Mouse (Mus musculus): ENCODE results near the gene Ssc5d.

The Ssc5d gene

DNA sequence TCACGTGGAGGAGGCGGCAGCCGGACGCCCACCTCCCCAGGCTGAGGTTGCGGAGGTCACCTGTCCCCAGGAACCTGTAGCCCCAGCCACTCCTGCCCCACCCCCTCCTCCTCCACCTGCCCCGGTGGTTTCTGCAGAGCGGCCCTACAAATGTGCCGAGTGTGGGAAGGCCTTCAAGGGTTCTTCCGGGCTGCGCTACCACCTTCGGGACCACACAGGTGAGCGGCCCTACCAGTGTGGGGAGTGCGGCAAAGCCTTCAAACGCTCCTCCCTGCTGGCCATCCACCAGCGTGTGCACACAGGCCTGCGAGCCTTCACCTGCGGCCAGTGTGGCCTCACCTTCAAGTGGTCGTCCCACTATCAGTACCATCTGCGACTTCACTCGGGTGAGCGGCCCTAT is 5.6 kb upstream of the Ssc5d start:
- DNase-seq (ENCODE audit: low spot score), result no peak

DNA sequence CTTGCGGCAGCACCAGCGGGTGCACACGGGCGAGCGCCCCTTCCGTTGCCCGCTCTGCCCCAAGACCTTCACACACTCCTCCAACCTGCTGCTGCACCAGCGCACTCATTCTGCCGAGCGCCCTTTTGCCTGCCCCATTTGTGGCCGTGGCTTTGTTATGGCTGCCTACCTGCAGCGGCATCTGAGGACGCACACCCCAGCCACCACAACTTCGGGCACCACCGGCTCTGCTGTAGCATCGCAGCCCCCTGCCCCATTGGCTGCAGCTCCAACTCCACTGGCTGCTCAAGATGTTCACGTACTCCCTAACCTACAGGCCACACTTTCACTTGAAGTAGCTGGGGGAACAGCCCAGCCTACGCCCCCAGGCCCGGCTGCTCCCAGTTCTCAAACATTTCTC is 5.1 kb upstream of the Ssc5d start:
- DNase-seq (ENCODE audit: low spot score), result no peak

DNA sequence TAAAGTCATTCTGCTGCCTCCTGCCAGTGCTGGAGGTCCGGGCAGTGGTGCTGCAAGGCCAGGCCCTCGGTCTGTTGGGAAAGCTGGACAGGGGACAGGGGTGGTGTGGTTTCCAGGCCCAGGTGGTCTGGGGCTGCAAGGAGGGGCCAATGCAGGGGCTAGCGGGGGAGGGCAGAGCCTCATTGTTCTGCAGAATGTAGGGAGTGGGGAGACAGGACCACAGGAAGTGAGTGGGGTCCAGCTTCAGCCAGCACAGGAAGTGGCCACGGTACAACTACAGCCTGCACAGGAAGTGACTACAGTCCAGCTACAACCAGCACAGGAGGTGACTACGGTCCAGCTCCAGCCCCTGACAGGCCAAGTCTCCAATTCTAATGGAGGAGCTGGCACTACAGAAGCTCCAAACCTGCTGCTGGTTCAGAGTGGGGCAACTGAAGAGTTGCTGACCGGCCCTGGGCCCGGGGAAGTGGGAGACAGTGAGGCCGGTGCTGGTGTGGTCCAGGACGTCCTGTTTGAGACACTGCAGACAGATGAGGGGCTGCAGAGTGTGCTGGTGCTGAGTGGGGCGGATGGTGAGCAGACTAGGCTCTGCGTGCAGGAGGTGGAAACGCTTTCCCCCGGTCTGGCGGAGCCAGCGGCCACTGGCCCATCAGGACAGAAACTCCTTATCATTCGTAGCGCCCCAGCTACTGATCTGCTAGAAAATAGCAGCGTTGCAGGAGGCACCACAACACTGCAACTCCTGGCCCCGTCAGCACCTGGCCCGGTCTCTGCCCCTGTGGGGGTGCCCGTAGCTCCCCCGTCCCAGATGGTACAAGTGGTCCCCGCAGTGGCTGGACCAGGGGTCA is 4.4 kb upstream of the Ssc5d start:
- no peak for DNase-seq (ENCODE audit: low spot score)

DNA sequence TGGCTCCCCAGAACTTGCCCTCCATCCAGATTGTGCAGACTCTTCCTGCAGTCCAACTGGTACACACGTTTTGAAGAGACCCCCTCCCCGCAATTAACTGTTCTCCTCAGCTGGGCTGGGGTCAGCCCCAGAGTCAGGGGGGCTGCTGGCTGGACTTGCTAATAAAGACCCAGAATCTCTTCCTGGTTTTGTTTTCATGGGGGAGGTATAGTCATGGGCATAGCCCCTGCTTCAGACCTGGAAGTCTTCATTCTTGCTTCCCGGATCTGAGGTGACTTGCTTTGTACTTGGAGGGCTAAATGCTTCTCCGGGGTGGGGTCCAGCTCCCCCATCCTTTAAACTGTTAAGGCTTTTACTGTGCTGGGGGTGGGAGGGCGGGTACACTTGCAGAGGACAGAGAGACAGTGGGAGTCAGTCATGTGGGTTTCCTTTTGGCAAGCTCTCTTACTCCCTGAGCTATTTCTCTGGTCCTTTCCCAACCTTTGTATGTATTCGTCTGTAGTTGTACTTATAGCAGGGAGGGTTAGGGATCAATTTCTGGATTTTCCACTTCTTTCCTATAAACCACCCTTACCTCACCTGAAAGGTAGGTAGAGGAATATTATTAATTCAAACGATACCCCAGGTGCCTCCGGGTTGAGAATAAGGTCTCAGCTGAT is 3.6 kb upstream of the Ssc5d start, which contains the start of gene Nat14:
Nat14 (plus strand) TSS at position 205 of the 659 bp plus-strand sequence.
- DNase-seq (ENCODE audit: low spot score), result no peak

- DNase-seq (ENCODE audit: low spot score), result no peak
Measured at GRCm38 (mm10) chr7:4922508-4922907, 3.1 kb upstream of the Ssc5d start.

GRCm38 (mm10) chr7:4922931-4923565 is 2.5 kb upstream of the Ssc5d start:
- no peak for DNase-seq (ENCODE audit: low spot score)

GRCm38 (mm10) chr7:4923586-4924364 is 1.8 kb upstream of the Ssc5d start:
- DNase-seq (ENCODE audit: low spot score), result no peak

- no peak for DNase-seq (ENCODE audit: low spot score)
Measured at GRCm38 (mm10) chr7:4924483-4924882, 1.1 kb upstream of the Ssc5d start.

- DNase-seq (ENCODE audit: low spot score), result no peak
Measured at GRCm38 (mm10) chr7:4924891-4925301, 689 bp upstream of the Ssc5d start.

GRCm38 (mm10) chr7:4926849-4927248 is 1.3 kb downstream of the Ssc5d start:
- no peak for DNase-seq (ENCODE audit: low spot score)

- no peak for DNase-seq (ENCODE audit: low spot score)
Measured at GRCm38 (mm10) chr7:4927711-4928110, 2.1 kb downstream of the Ssc5d start.

DNA sequence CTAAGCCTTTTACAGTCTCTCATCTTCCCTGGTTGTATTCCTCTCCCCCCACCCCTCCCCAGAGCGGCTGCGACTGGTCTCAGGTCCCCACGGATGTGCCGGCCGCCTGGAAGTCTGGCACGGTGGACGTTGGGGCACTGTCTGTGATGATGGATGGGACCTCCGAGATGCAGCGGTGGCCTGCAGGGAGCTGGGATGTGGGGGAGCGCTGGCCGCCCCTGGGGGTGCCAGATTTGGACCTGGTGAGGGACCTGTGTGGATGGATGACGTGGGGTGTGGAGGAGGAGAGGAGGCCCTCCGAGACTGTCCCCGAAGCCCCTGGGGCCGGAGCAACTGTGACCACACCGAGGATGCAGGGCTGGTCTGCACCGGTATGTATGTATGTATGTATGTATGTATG is 2.7 kb downstream of the Ssc5d start:
- no peak for DNase-seq (ENCODE audit: low spot score)

- no peak for DNase-seq (ENCODE audit: low spot score)
Measured at GRCm38 (mm10) chr7:4933103-4933502, 7.5 kb downstream of the Ssc5d start.

GRCm38 (mm10) chr7:4934160-4934914 is 8.8 kb downstream of the Ssc5d start:
- DNase-seq (ENCODE audit: low spot score), result no peak

DNA sequence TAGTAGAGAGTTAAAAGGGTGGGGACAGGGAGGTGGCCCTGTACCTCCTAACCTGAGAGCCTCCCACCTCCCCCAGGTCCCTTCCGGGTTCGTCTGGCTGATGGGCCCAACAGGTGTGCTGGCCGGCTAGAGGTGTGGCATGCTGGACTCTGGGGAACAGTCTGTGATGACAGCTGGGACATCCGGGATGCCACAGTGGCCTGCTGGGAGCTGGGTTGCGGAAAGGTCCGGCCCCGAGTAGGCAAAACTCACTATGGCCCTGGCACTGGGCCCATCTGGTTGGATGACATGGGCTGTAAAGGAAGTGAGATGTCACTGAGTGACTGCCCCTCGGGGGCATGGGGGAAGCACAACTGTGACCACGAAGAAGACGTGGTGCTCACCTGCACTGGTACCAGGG is 11.2 kb downstream of the Ssc5d start:
- DNase-seq (ENCODE audit: low spot score), result no peak

GRCm38 (mm10) chr7:4937392-4937791 is 11.8 kb downstream of the Ssc5d start:
- DNase-seq (ENCODE audit: low spot score), result no peak

DNA sequence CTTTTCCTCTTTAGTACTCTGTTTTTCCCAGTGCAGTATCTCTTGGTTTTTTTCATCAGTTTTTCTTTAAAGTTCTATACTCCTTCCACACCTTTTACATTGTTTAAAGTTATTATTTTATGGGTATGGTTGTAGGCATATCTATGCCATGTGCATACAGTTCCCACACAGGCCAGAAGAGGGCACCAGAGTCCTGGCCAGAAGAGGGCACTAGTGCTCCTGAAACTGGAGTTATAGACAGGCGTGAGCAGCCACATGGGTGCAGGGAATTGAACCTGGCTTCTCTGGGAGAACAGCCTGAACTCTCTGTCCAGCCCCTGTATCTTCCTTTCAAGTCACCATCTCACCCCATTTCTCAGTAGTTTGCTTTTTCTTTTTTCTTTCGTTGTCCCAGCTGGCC is 12.9 kb downstream of the Ssc5d start:
- DNase-seq (ENCODE audit: low spot score), result peak; percentile 49

GRCm38 (mm10) chr7:4940068-4940479 is 14.5 kb downstream of the Ssc5d start:
- DNase-seq (ENCODE audit: low spot score), result peak; percentile 68

DNA sequence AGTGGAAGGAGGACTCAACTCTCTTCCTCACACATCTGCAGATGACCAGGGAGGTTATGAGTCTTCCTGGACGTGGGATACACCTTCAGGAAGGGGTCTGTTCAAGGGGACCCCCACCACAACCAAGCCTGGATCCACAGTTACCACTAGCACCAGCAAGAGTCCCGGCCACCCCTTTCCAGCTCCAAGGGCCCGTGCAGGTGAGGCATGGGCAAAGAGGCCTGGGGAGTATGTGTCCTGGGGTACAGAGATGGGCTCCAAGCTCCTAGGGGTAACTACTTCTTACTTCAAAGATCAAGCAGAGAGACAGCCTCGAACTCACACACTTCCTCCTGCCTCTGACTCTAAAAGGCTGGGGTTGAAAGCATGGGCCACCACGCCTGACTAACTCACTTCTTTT is 17.1 kb downstream of the Ssc5d start:
- no peak for DNase-seq (ENCODE audit: low spot score)

GRCm38 (mm10) chr7:4943223-4943815 is 17.7 kb downstream of the Ssc5d start:
- peak; percentile 82 for DNase-seq (ENCODE audit: low spot score)

DNA sequence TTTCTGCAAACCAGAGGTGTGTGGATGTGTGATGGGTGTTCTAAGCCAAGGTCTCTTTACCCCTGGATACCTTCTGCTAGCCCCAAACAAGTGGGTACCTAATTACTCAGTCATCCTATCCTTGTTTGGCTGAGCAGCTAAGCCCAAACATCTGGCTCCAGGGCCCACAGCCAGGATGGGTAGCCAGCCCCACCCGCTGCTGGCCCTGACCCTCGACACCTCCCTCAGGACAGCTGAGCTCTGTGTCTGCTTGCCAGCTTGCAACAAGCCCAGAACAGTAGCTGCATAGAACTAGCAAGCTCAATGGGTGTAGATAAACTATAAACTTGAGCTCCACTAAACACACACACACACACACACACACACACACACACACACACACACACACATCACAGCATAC is 22.3 kb downstream of the Ssc5d start:
- DNase-seq (ENCODE audit: low spot score), result no peak

Data from spleen, adult 12 weeks (tissue).